Mouse (Mus musculus) lung, embryonic 14.5 days (tissue): ENCODE measurements around the gene Hes1. TPM values are rescaled to one million over a fixed set of nuclear protein-coding genes. Genes with fewer than 3 reads are reported as not detected.
A peak's percentile ranks its signal among the peaks of the same experiment; 100 is the strongest.

Source experiments
- ATAC-seq: fragments of 200-750 bp; cut with Nextera tagmentation; 2 replicates; pipeline ENCODE4 v1.8.0; 2017; ENCODE audit warnings: mild to moderate bottlenecking, moderate TSS enrichment, moderate library complexity; ENCODE audit not compliant: insufficient read depth
- DNase-seq: peaks from one replicate; pipeline ENCODE4 v3.0.0-alpha.2; 2015
- H3K27ac ChIP-seq: fragments of 300-500 bp; sonication (generic); 2 replicates; pipeline ENCODE4 v1.5.1; 2014; ENCODE audit warnings: low read depth, mild to moderate bottlenecking, moderate library complexity
- H3K27me3 ChIP-seq: fragments of 300-500 bp; sonication (generic); 2 replicates; pipeline ENCODE4 v1.6.1; 2014; ENCODE audit warnings: low read length, control low read depth; ENCODE audit not compliant: insufficient read depth
- H3K36me3 ChIP-seq: fragments of 300-500 bp; sonication (generic); 2 replicates; pipeline ENCODE4 v1.6.1; 2014; ENCODE audit warnings: control low read depth; ENCODE audit not compliant: insufficient read depth
- H3K4me1 ChIP-seq: fragments of 300-500 bp; sonication (generic); 2 replicates; pipeline ENCODE4 v1.6.1; 2014; ENCODE audit warnings: antibody characterized with exemption, control low read depth; ENCODE audit not compliant: insufficient read depth
- H3K4me2 ChIP-seq: fragments of 300-500 bp; sonication (generic); 2 replicates; pipeline ENCODE4 v1.6.1; 2014; ENCODE audit warnings: mild to moderate bottlenecking
- H3K4me3 ChIP-seq: fragments of 300-500 bp; sonication (generic); 2 replicates; pipeline ENCODE4 v1.5.1; 2014; ENCODE audit warnings: low read depth, low read length
- H3K9ac ChIP-seq: fragments of 300-500 bp; sonication (generic); 2 replicates; pipeline ENCODE4 v1.6.1; 2014
- H3K9me3 ChIP-seq: fragments of 300-500 bp; sonication (generic); 2 replicates; pipeline ENCODE4 v1.6.1; 2016; ENCODE audit warnings: low read depth, low read length, control low read depth
- CTCF ChIP-seq: IDR thresholded peaks from 2 replicates; pipeline ENCODE4 v1.5.1; 2016; ENCODE audit warnings: antibody characterized with exemption, low read depth
- WGBS: fragments of 180-500 bp; shearing (Covaris S2); extraction: QIAGEN DNeasy Blood & Tissue Kit; methylation state at CpG from one replicate; pipeline ENCODE4 v1.1.7; 2014; 5-methylcytosine and 5-hydroxymethylcytosine counted together
- polyA plus RNA-seq: library from polyadenylated mRNA; unstranded; fragments of >200 nt; fragmentation: Nextera tagmentation; extraction: Ambion mirVana; gene quantifications from 2 replicates; pipeline ENCODE4 v1.2.1, GENCODE M21; 2014

Gene Hes1
- polyA plus RNA-seq, 1 experiment from 2014 or later: 52.9 TPM

DNA sequence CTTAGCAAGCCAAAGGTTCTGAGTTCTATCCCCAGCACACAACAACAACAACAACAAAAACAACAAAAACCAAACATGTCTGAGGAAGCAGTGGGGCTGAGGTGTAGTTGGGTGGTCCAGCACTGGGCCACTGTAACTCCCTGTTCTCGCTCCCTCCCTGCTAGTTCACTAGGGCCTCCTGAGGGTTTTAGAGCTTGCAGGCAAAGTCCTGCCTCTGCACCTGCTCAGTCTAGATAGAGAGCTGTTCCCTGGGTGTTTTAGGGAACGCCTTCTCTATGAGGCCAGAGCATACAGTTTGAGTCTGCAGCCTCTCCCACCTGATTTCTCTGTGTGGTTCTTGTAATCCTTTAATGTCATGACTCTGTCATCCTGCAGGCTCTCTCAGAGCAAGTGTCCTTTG lies 11.9 kb upstream of the Hes1 start:
- TF ChIP-seq CTCF: no peak
- WGBS: 49% methylated on average over 2 of the region's 2 CpGs
- Histone ChIP-seq H3K36me3 (no peaks in the 10 kb centered on the region), H3K27ac (peak overlapping the region; percentile 55; the same call in 1 of the 2 replicates), H3K4me2 (no peak overlapping the region), H3K4me3 (no peak overlapping the region), H3K27me3 (no peaks in the 10 kb centered on the region), H3K9ac (no peak overlapping the region), H3K4me1 (peaks cover 16% of the 10 kb centered on the region), H3K9me3 (no peaks in the 10 kb centered on the region)
- DNase-seq (no peak), ATAC-seq (no peak)

DNA sequence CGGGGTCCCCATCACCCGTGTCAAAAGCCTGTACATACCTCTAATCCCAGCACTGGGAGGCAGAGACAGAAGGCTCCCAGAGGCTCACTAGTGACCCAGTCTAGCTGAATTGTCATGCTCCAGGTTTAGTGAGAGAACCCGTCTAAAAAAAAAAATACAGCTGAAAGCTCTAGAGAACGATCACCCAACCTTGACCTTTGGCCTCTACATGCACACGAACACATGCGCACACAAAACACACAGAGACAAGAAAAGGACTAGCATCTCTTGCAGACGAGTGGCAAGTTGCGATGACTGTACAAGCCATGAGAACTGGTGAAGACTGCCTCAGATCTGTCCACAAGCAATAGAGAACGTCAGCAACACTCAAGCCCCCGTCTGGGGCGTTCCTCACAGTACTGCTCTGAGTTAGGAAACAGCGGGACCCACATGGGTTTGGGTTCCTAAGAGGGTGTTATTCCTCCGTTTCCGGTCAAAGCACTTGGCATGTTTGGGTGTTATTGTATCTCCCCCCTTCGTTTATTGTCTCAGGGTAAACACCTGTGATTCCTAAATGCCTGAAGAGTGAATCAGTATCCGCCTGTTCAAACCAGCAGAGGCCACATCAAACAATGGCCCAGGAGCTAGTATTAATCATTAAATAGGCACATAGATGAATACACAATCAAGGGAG lies 11.2 kb upstream of the Hes1 start:
- peak; percentile 66 for DNase-seq
- peak; percentile 42; the same call in 1 of the 2 replicates for ATAC-seq
- 28% methylated on average over 16 of the region's 16 CpGs for WGBS
- Histone ChIP-seq H3K4me3 (no peak overlapping the region), H3K9me3 (no peaks in the 10 kb centered on the region), H3K4me2 (no peak overlapping the region), H3K27ac (peak overlapping the region; percentile 55), H3K9ac (no peak overlapping the region), H3K27me3 (no peaks in the 10 kb centered on the region), H3K36me3 (no peaks in the 10 kb centered on the region), H3K4me1 (peaks cover 17% of the 10 kb centered on the region; the same call in 1 of the 2 replicates)
- TF ChIP-seq CTCF: no peak

DNA sequence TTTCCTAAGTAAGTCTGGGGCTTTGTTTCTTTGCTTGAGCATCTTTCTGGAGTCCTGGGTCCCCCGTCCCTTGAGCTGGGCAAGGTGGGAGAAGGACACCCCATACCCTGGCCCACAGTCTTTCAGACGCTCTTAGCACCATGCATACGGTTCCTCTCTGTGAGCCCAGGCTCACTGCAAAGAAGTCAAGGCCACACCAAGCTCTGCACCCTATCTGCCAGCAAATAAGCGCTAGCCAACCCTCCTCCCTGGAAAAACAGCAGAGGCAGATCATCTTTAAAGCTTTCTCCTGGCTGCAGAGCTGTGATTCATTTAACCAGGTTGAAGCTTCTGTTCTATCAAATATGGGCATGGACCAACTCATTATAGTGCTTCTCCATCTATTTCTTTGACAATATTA lies 9.6 kb upstream of the Hes1 start:
- H3K4me3 ChIP-seq: no peak overlapping the region
- peaks cover 29% of the 10 kb centered on the region for H3K4me1 ChIP-seq
- no peaks in the 10 kb centered on the region for H3K27me3 ChIP-seq
- TF ChIP-seq CTCF: no peak
- no peaks in the 10 kb centered on the region for H3K36me3 ChIP-seq
- H3K9ac ChIP-seq: no peak overlapping the region
- WGBS: 65% methylated on average over 4 of the region's 4 CpGs
- no peak overlapping the region for H3K27ac ChIP-seq
- no peak overlapping the region for H3K4me2 ChIP-seq
- no peaks in the 10 kb centered on the region for H3K9me3 ChIP-seq
- ATAC-seq (no peak), DNase-seq (no peak)

DNA sequence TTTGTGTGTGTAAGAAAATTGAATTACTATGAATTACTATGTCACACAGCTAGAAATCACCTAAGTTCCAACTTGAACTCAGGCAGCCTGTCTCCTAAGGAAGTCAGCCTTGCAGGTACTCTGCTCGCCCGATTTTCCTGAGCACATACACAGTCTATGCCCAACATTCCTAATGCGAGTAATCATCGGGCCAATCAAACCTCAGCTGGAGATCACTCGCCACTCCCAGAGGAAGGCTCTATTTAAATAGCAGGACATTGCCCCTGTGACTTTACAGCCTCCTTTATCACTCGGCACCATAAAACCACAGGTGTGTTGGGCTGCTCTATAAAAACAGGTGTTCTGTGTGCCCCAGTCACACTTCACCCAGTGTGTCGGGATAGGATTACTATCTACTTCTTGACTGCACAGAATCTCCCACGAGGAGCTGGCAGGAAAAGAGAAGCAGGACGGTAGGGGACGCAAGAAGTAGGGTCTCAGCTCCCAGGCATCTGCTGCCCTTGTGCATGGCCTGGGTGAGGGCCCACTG lies 8.8 kb upstream of the Hes1 start:
- WGBS: 53% methylated on average over 10 of the region's 10 CpGs
- Histone ChIP-seq H3K9ac (no peak overlapping the region), H3K9me3 (no peaks in the 10 kb centered on the region), H3K27ac (peak overlapping the region; percentile 1; the same call in 1 of the 2 replicates), H3K4me3 (no peak overlapping the region), H3K4me2 (no peak overlapping the region), H3K36me3 (no peaks in the 10 kb centered on the region), H3K27me3 (no peaks in the 10 kb centered on the region), H3K4me1 (peaks cover 38% of the 10 kb centered on the region)
- TF ChIP-seq CTCF: no peak
- no peak for DNase-seq
- no peak for ATAC-seq

DNA sequence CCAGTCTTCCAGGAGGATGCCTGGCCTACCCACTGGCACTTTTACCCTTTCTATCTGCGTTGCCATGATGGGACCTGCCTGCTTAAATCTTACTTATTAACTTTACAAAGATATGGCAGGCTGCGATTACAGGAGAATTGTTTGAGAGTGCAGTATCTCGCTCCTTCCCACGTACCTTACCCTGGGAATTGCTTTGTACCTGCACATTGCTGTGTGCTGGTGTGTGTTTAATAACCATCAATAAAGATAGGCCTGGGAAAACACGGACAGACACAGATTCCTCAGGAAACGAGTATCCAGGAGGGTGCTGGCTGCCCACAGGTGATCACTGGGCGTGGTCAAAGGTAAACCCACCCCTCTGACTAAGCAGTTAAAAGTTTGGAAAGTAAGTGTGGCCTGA lies 8.3 kb upstream of the Hes1 start:
- Histone ChIP-seq H3K27me3 (no peaks in the 10 kb centered on the region), H3K36me3 (no peaks in the 10 kb centered on the region), H3K9me3 (no peaks in the 10 kb centered on the region), H3K27ac (peak overlapping the region; percentile 1; the same call in 1 of the 2 replicates), H3K4me2 (no peak overlapping the region), H3K4me1 (peaks cover 43% of the 10 kb centered on the region), H3K4me3 (no peak overlapping the region), H3K9ac (no peak overlapping the region)
- ATAC-seq (no peak), DNase-seq (no peak)
- no peak for TF ChIP-seq CTCF
- 57% methylated on average over 7 of the region's 7 CpGs for WGBS

DNA sequence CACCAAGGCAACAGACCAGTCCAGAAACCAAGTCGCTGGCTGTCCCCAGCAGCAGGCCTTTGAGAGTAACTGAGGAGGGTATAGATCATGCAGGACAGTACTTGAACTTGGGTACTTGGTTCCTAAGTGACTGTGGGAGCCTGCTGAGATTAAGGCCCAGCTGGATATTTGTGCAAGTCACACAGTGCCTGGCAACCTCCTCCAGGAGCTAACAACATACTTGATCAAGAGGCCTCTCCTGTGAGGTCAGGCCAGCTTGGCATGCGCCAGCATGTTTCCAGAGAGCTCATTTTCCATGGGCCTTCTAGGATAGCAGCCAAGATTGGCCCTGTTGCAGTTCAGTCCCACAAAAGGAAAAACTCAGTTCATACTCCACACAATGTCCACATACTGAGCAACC lies 7.3 kb upstream of the Hes1 start:
- Histone ChIP-seq H3K9me3 (no peaks in the 10 kb centered on the region), H3K4me2 (no peak overlapping the region), H3K4me1 (peaks cover 52% of the 10 kb centered on the region), H3K27me3 (no peaks in the 10 kb centered on the region), H3K27ac (peak overlapping the region; percentile 58), H3K4me3 (no peak overlapping the region), H3K36me3 (no peaks in the 10 kb centered on the region), H3K9ac (no peak overlapping the region)
- DNase-seq: peak; percentile 70
- no peak for ATAC-seq
- WGBS: 60% methylated on average over 2 of the region's 2 CpGs
- no peak for TF ChIP-seq CTCF

DNA sequence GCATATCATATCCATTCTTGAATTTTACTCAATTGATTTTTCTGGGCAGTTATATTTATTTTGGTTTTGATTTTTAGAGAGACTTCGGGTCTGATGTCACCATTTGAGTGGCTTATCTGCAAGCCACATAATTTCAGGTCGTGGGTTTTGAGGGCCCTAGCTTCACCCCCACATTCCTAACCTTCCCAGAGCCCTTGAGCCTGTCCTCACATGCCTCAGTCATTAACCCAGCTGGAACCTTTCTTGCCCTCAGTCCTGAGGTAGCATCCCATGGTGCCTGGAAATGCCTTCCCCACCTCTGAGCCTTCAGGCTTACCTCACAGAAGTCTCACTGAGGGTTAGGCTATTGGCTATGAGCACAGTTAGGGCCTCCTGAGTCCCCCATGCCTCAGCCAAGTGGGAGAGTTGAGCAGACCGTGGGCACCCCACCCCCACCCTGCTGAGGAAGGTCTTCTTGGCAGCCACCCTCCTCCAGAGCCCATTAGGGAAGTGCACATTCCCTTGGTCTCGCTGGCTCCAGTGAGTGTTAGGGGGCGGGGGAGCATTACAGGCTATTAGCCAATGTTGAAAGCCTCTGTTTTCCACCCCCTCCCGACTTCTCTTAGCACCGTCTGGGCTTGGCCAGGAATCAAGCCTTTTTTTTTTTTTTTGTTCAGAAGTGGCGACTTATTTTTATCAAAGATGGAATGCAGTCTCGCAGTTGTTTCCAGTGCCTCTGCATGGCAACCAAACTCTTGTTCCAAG lies 5.0 kb upstream of the Hes1 start:
- Histone ChIP-seq H3K27ac (peak overlapping the region; percentile 90), H3K9ac (no peak overlapping the region), H3K27me3 (no peaks in the 10 kb centered on the region), H3K36me3 (no peaks in the 10 kb centered on the region), H3K9me3 (no peaks in the 10 kb centered on the region), H3K4me1 (peaks cover 57% of the 10 kb centered on the region), H3K4me2 (peak overlapping the region; percentile 42), H3K4me3 (no peak overlapping the region)
- peak; percentile 94 for DNase-seq
- no peak for TF ChIP-seq CTCF
- 4% methylated on average over 9 of the region's 9 CpGs for WGBS
- ATAC-seq: peak; percentile 67
